Mouse (Mus musculus) liver, embryonic 14.5 days (tissue): Measurements from ENCODE around the gene Otud4.

Experiments used
- CTCF ChIP-seq: IDR thresholded peaks from 2 replicates; pipeline ENCODE4 v1.5.1; 2016; ENCODE audit warnings: antibody characterized with exemption, low read depth, control low read depth
- EP300 ChIP-seq: IDR thresholded peaks from 2 replicates; pipeline ENCODE4 v1.6.1; 2016; ENCODE audit warnings: antibody characterized with exemption, low read depth

- no peak for TF ChIP-seq CTCF
- TF ChIP-seq EP300, result no peak
Observed at GRCm38 (mm10) chr8:79649569-79649968, 10.2 kb downstream of the Otud4 start.
